Mouse (Mus musculus) midbrain, embryonic 11.5 days (tissue): ENCODE results near the gene Sptssb. TPM values are rescaled to one million over a fixed set of nuclear protein-coding genes. Genes with fewer than 3 reads are reported as not detected.

ENCODE experiments used
- ATAC-seq: fragments of 200-750 bp; cut with Nextera tagmentation; 2 replicates; pipeline ENCODE4 v1.8.0; 2017; ENCODE audit warnings: moderate TSS enrichment, moderate library complexity; ENCODE audit not compliant: low FRiP score
- DNase-seq: peaks from one replicate; pipeline ENCODE4 v3.0.0; 2015; ENCODE audit warnings: low spot score; ENCODE audit errors: missing footprints
- H3K27ac ChIP-seq: fragments of 300-500 bp; sonication (generic); 2 replicates; pipeline ENCODE4 v1.5.1; 2014; ENCODE audit warnings: low read depth, low read length
- H3K27me3 ChIP-seq: fragments of 300-500 bp; sonication (generic); 2 replicates; pipeline ENCODE4 v1.6.1; 2014; ENCODE audit warnings: mild to moderate bottlenecking, low read length, moderate library complexity, mixed read lengths; ENCODE audit not compliant: control insufficient read depth, insufficient read depth
- H3K36me3 ChIP-seq: fragments of 300-500 bp; sonication (generic); 2 replicates; pipeline ENCODE4 v1.6.1; 2014; ENCODE audit warnings: mild to moderate bottlenecking, low read length, moderate library complexity, mixed read lengths; ENCODE audit not compliant: control insufficient read depth, insufficient read depth
- H3K4me1 ChIP-seq: fragments of 300-500 bp; sonication (generic); 2 replicates; pipeline ENCODE4 v1.6.1; 2014; ENCODE audit warnings: low read length; ENCODE audit not compliant: control insufficient read depth, insufficient read depth
- H3K4me2 ChIP-seq: fragments of 300-500 bp; sonication (generic); 2 replicates; pipeline ENCODE4 v1.6.1; 2014; ENCODE audit warnings: mild to moderate bottlenecking, moderate library complexity
- H3K4me3 ChIP-seq: fragments of 300-500 bp; sonication (generic); 2 replicates; pipeline ENCODE4 v1.5.1; 2014; ENCODE audit warnings: low read depth, low read length
- H3K9ac ChIP-seq: fragments of 300-500 bp; sonication (generic); 2 replicates; pipeline ENCODE4 v1.6.1; 2014; ENCODE audit warnings: low read length
- H3K9me3 ChIP-seq: fragments of 300-500 bp; sonication (generic); 2 replicates; pipeline ENCODE4 v1.6.1; 2016; ENCODE audit warnings: low read length; ENCODE audit not compliant: control insufficient read depth
- WGBS: fragments of 180-500 bp; shearing (Covaris S2); extraction: QIAGEN DNeasy Blood & Tissue Kit; methylation state at CpG from one replicate; pipeline ENCODE4 v1.1.7; 2014; 5-methylcytosine and 5-hydroxymethylcytosine counted together
- polyA plus RNA-seq: library from polyadenylated mRNA; unstranded; fragments of >200 nt; fragmentation: Nextera tagmentation; extraction: Ambion mirVana; gene quantifications from 2 replicates; pipeline ENCODE4 v1.2.1, GENCODE M21; 2014

Sptssb gene
- polyA plus RNA-seq, 1 experiment from 2014 or later, result 0.34 TPM

DNA sequence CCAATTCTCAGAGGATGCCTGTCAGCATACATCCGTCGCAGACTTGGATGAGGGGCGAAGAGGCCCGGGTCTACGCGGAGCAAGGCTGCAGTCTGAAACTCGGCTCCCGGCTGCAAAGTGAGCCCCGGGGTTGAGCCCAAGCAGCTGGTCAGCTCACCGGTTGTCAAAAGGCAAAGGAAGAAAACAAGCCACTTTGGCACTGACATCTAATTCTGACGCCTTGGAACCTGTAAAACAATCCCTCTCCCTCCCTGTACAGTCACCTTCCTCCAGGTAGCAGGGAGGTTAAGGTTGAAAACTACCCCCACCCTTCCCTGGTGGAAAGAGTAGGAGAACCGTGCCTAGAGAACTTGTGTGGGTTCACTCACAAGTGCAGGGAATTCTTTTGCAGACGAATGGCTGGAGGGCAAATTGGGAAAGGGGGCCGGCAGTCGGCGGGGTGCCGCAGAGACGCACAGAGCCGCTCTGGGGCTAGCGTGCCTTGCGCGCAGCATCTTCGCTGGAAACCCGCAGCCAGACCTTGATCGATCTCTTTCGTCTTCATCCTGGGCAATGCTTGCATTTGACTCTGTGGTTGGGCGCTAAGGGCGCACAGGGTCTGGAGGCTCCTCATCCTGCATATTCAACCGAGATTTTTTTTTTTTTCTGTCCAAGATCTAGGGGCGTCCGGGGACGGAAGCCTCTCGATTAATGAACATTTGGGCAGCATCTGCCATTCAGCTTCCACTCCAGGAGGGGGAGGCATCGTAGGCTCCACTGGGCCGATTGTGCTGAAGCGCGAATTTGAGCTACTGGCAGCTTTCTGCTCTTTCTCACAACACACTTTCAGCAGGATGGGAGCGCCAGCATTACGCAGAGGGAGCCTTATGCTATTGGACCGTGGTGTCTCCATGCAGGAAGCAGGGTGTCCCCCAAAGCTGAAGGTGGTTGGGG lies 1.1 kb upstream of the Sptssb start:
- ATAC-seq (peak; percentile 79), DNase-seq (peak; percentile 94)
- Histone ChIP-seq H3K27ac (no peak overlapping the region), H3K9me3 (no peaks in the 10 kb centered on the region), H3K27me3 (peaks cover 7% of the 10 kb centered on the region; the same call in 1 of the 2 replicates), H3K4me3 (peak overlapping the region; percentile 46), H3K9ac (peak overlapping the region; percentile 47), H3K4me2 (peak overlapping the region; percentile 80), H3K36me3 (no peaks in the 10 kb centered on the region), H3K4me1 (no peaks in the 10 kb centered on the region)
- WGBS, result under 1% methylated on average over 40 of the region's 40 CpGs

- no peak overlapping the region for H3K9ac ChIP-seq
- no peak overlapping the region for H3K4me2 ChIP-seq
- no peaks in the 10 kb centered on the region for H3K36me3 ChIP-seq
- no peaks in the 10 kb centered on the region for H3K9me3 ChIP-seq
- H3K27ac ChIP-seq, result no peak overlapping the region
- no peaks in the 10 kb centered on the region for H3K4me1 ChIP-seq
- no peaks in the 10 kb centered on the region for H3K27me3 ChIP-seq
- no peak overlapping the region for H3K4me3 ChIP-seq
- no peak for DNase-seq
- 89% methylated on average over 6 of the region's 6 CpGs for WGBS
- ATAC-seq, result no peak
These were observed 20.3 kb downstream of the Sptssb start for GRCm38 (mm10) chr3:69839485-69839884.

DNA sequence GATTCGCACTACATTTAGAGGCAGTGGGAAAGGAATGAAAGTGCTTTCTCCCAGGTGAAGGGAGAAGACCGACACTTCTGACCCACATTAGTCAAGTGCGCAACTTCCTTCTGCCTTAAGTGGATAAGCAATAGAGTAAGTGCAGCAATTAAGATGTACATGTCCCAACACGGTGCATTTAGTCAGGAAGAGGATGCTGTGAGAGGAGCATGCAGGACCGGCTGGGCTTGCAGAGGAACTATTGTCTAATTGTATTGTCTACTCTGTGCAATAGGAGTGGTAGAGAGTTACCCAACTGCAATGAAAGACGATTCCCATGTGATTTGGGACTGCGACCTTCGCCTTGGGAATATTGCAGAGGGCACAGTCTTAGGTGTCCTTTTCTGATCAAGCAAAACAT lies 30.2 kb downstream of the Sptssb start:
- H3K27me3 ChIP-seq, result no peaks in the 10 kb centered on the region
- no peak overlapping the region for H3K4me2 ChIP-seq
- no peak overlapping the region for H3K27ac ChIP-seq
- no peaks in the 10 kb centered on the region for H3K36me3 ChIP-seq
- no peaks in the 10 kb centered on the region for H3K4me1 ChIP-seq
- no peaks in the 10 kb centered on the region for H3K9me3 ChIP-seq
- whole genome bisulfite sequencing, result 89% methylated on average over 8 of the region's 8 CpGs
- DNase-seq (no peak), ATAC-seq (no peak)
- H3K9ac ChIP-seq, result no peak overlapping the region
- H3K4me3 ChIP-seq, result no peak overlapping the region

GRCm38 (mm10) chr3:69824536-69824935 lies 35.2 kb downstream of the Sptssb start:
- DNase-seq, result no peak

GRCm38 (mm10) chr3:69820614-69821013 lies 39.1 kb downstream of the Sptssb start:
- ATAC-seq (no peak), DNase-seq (no peak)
- H3K36me3 ChIP-seq, result no peaks in the 10 kb centered on the region
- no peak overlapping the region for H3K27ac ChIP-seq
- H3K27me3 ChIP-seq, result no peaks in the 10 kb centered on the region
- no peaks in the 10 kb centered on the region for H3K4me1 ChIP-seq
- no peak overlapping the region for H3K4me3 ChIP-seq
- no peak overlapping the region for H3K4me2 ChIP-seq
- H3K9ac ChIP-seq, result no peak overlapping the region
- H3K9me3 ChIP-seq, result no peaks in the 10 kb centered on the region
- 81% methylated on average over 7 of the region's 7 CpGs for WGBS

More at GRCm38 (mm10) chr3:69824536-69824935, 35.2 kb downstream of the Sptssb start:
- H3K9ac ChIP-seq, result no peak overlapping the region
- no peaks in the 10 kb centered on the region for H3K27me3 ChIP-seq
- H3K9me3 ChIP-seq, result no peaks in the 10 kb centered on the region
- H3K4me1 ChIP-seq, result no peaks in the 10 kb centered on the region
- H3K4me2 ChIP-seq, result no peak overlapping the region
- no peak for ATAC-seq
- WGBS, result 94% methylated on average over 1 of the region's 1 CpGs
- H3K27ac ChIP-seq, result no peak overlapping the region
- no peaks in the 10 kb centered on the region for H3K36me3 ChIP-seq
- no peak overlapping the region for H3K4me3 ChIP-seq

DNA sequence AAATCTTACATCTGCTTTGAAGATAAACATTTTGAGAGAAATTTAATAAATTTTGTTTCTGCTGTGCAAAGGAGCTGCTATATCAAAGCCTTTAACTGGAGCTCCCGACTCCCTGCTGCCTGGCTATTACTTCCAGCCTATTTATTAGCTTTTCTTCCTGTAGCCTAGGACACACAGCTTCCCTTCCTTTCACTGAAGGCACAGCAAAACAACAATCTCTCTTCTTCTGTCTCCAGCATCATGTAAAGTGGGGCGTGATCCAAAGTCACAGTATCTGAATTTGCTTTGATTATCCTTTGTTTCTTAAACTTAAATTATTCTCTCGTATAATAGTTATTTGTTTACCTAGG lies 39.9 kb downstream of the Sptssb start:
- ATAC-seq (no peak), DNase-seq (no peak)
- Histone ChIP-seq H3K4me1 (no peaks in the 10 kb centered on the region), H3K27me3 (no peaks in the 10 kb centered on the region), H3K9ac (no peak overlapping the region), H3K4me3 (no peak overlapping the region), H3K4me2 (no peak overlapping the region), H3K9me3 (no peaks in the 10 kb centered on the region), H3K27ac (no peak overlapping the region), H3K36me3 (no peaks in the 10 kb centered on the region)
- 56% methylated on average over 3 of the region's 3 CpGs for WGBS

GRCm38 (mm10) chr3:69819146-69819850 lies 40.4 kb downstream of the Sptssb start:
- 81% methylated on average over 7 of the region's 7 CpGs for WGBS
- Histone ChIP-seq H3K27ac (no peak overlapping the region), H3K36me3 (no peaks in the 10 kb centered on the region), H3K9ac (no peak overlapping the region), H3K27me3 (no peaks in the 10 kb centered on the region), H3K4me1 (no peaks in the 10 kb centered on the region), H3K4me3 (no peak overlapping the region), H3K9me3 (no peaks in the 10 kb centered on the region), H3K4me2 (no peak overlapping the region)
- no peak for ATAC-seq
- DNase-seq, result no peak

DNA sequence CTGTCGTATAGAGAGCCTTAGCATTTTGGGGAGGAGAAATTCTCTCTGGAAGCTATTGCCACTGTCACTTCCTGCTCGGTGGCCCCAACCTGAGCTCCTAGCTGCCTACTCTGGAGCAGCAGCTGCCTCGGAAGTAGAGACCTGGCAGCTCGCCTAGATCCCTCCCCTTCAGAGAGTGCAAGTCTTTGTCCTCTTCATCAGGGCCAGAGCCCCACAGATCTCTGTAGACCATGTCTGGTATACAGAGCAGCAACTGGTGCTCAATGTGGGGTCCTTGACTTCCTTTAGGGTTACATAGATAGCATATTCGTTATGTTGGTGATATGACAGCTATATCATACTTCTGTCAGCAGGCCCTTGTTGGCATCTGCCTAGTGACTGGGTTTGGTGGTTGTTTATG lies 41.3 kb downstream of the Sptssb start:
- no peak overlapping the region for H3K4me2 ChIP-seq
- H3K4me3 ChIP-seq, result no peak overlapping the region
- H3K27ac ChIP-seq, result no peak overlapping the region
- 80% methylated on average over 5 of the region's 5 CpGs for WGBS
- no peak for ATAC-seq
- no peak overlapping the region for H3K9ac ChIP-seq
- H3K9me3 ChIP-seq, result no peaks in the 10 kb centered on the region
- no peaks in the 10 kb centered on the region for H3K27me3 ChIP-seq
- no peaks in the 10 kb centered on the region for H3K36me3 ChIP-seq
- no peaks in the 10 kb centered on the region for H3K4me1 ChIP-seq
- DNase-seq, result no peak

DNA sequence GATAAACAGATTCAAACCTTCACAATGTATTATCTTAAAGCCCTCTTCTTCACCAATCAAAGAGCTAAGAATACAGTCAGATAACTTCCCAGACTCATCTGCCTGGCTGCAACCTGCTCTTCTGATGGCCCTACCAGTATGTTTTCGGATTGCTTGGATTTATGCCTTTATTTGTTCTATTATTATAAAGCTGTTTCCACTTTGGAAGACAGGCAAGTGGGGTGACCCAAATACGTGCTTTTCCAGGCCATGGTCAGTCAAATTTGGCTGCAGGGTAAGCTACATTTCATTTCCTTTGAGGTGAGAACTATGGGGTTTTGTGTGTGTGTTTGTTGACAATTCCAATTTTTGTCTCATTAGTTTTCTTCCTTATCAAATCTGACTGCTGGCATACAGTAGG lies 43.2 kb downstream of the Sptssb start:
- H3K36me3 ChIP-seq, result no peaks in the 10 kb centered on the region
- no peak overlapping the region for H3K9ac ChIP-seq
- H3K9me3 ChIP-seq, result no peaks in the 10 kb centered on the region
- ATAC-seq (no peak), DNase-seq (no peak)
- H3K4me2 ChIP-seq, result no peak overlapping the region
- H3K4me1 ChIP-seq, result no peaks in the 10 kb centered on the region
- no peak overlapping the region for H3K27ac ChIP-seq
- H3K4me3 ChIP-seq, result no peak overlapping the region
- H3K27me3 ChIP-seq, result no peaks in the 10 kb centered on the region
- WGBS, result 88% methylated on average over 2 of the region's 2 CpGs
